In the genomic region with DNA sequence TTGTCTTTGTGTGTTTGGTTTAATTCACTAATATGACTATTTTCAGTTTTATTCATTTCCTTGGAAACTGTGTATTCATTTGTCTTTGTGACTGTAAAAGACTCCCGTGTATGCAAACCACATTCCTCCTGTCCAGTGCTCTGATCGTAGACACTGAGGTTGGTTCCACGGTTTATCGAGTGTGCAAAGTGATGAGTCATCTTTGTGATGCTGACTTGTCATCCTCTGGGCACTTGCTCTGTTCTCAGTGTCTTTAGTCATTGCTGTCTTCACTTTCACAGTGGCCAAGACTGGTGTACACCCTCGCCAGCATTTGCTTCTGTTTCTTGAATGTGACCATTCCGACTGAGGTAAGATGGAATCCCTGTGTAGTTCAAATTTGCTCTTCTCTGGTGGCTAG, we compare ENCODE assay signal across 41 mouse cellular contexts. TPM values are rescaled to one million over a fixed set of nuclear protein-coding genes. Genes with fewer than 3 reads are reported as not detected.
DNase-seq lines count a peak whose midpoint lies in the region; ATAC-seq and TF ChIP-seq lines count a peak whose summit lies in the region.
"Had no signal": no experiment of that assay in that cellular context is flagged by ENCODE, and none has a peak within 500 bp of the region (broad histone marks: within the 10 kb centered on the region; RNA-seq: fewer than 3 reads in every experiment).

No protein-coding gene starts in this region.

- in situ Hi-C loops in ES-E14 (cut with MboI; ENCODE audit: low sequenced_read_pairs in 2 of 2, unreplicated experiment in 2 of 2): no loop called here

- H3K27ac ChIP-seq in ES-E14 (ENCODE audit: insufficient read depth, low read depth, low read length, poor library complexity, severe bottlenecking): no peak overlapping the region
- H3K27ac ChIP-seq in forebrain, embryonic 10.5 days: no peak overlapping the region
- H3K27ac ChIP-seq in intestine, embryonic 16.5 days (ENCODE audit: low read length): no peak overlapping the region
- H3K27ac ChIP-seq: heart, embryonic 13.5 days; hindbrain, embryonic 10.5 days; limb, embryonic 12.5 days; midbrain, embryonic 10.5 days; stomach, embryonic 15.5 days had no signal

- H3K27me3 ChIP-seq in megakaryocyte, embryonic 14.5 days (replicated peaks): peaks cover 15% of the 10 kb centered on the region
- H3K27me3 ChIP-seq in forebrain, embryonic 10.5 days (ENCODE audit: poor library complexity, severe bottlenecking): no peaks in the 10 kb centered on the region
- H3K27me3 ChIP-seq in intestine, embryonic 16.5 days (replicated peaks; ENCODE audit: control insufficient read depth, insufficient read depth, low read length): no peaks in the 10 kb centered on the region
- H3K27me3 ChIP-seq: heart, embryonic 13.5 days; limb, embryonic 12.5 days; Patski; stomach, embryonic 15.5 days had no signal

- WGBS in forebrain, embryonic 10.5 days: 90% methylated on average over 6 of the region's 6 CpGs
- WGBS in intestine, embryonic 16.5 days: 74% methylated on average over 6 of the region's 6 CpGs

- DNase-seq in ES-E14 (ENCODE audit: low read depth, low spot score): no peak
- DNase-seq in c-Kit-negative CD71-positive TER-119-positive erythroid progenitor cells, embryonic 14.5 days (ENCODE audit: low read depth, low spot score): peak; percentile 17
- DNase-seq in forebrain, embryonic 10.5 days (ENCODE audit: extremely low spot score, low spot score): no peak
- DNase-seq in layer of hippocampus, adult 9-10 months (ENCODE audit: low spot score): no peak
- DNase-seq: adrenal gland, postnatal 10 days; cerebellum, adult 18-20 months; cerebellum, postnatal 10 days; gastrocnemius, postnatal 36 days; heart, postnatal 14 days; kidney, adult 9 months; kidney, postnatal 10 days; liver, postnatal 0 days; lung, postnatal 4 days; right cerebral cortex, postnatal 25 days; thymus, postnatal 14 days had no signal

- peaks cover 5% of the 10 kb centered on the region; the same call in 1 of the 2 replicates for H3K4me1 ChIP-seq in megakaryocyte, embryonic 14.5 days
- H3K4me1 ChIP-seq in ES-E14 (ENCODE audit: control insufficient read depth in 2 of 2, insufficient read depth in 2 of 2, low read length in 2 of 2, poor library complexity in 1 of 2): no peaks in the 10 kb centered on the region
- 0 out of 2 replicates have a peak, but pooled peaks cover 8% of the 10 kb centered on the region for H3K4me1 ChIP-seq in forebrain, embryonic 10.5 days
- no peaks in the 10 kb centered on the region for H3K4me1 ChIP-seq in intestine, embryonic 16.5 days (ENCODE audit: control insufficient read depth, insufficient read depth, low read length)
- H3K4me1 ChIP-seq: heart, embryonic 13.5 days; limb, embryonic 12.5 days; stomach, embryonic 15.5 days had no signal

- no peak for ATAC-seq in megakaryocyte, adult 5-6 weeks (ENCODE audit: poor library complexity, severe bottlenecking)
- ATAC-seq in intestine, embryonic 16.5 days: no peak
- ATAC-seq: forebrain, embryonic 14.5 days; hindbrain, embryonic 16.5 days; intestine, postnatal 0 days; liver, postnatal 0 days; lung, postnatal 0 days; midbrain, embryonic 16.5 days; Patski had no signal

- peak overlapping the region; percentile 8 for H3K4me3 ChIP-seq in megakaryocyte, embryonic 14.5 days (replicated peaks)
- no peak overlapping the region for H3K4me3 ChIP-seq in ES-E14 (ENCODE audit: insufficient read depth in 1 of 2, low read depth in 1 of 2, low read length in 2 of 2, poor library complexity in 1 of 2, severe bottlenecking in 1 of 2)
- no peak overlapping the region for H3K4me3 ChIP-seq in forebrain, embryonic 10.5 days
- no peak overlapping the region for H3K4me3 ChIP-seq in intestine, embryonic 16.5 days (ENCODE audit: low read length)
- H3K4me3 ChIP-seq: heart, embryonic 13.5 days; hindbrain, embryonic 10.5 days; limb, embryonic 12.5 days; midbrain, embryonic 10.5 days; stomach, embryonic 15.5 days had no signal

- no peaks in the 10 kb centered on the region for H3K36me3 ChIP-seq in megakaryocyte, embryonic 14.5 days (replicated peaks; ENCODE audit: low read length)
- H3K36me3 ChIP-seq in ES-E14 (ENCODE audit: control insufficient read depth, insufficient read depth, low read length, poor library complexity, severe bottlenecking): no peaks in the 10 kb centered on the region
- no peaks in the 10 kb centered on the region for H3K36me3 ChIP-seq in forebrain, embryonic 10.5 days (replicated peaks)
- no peaks in the 10 kb centered on the region for H3K36me3 ChIP-seq in intestine, embryonic 16.5 days (ENCODE audit: control insufficient read depth, insufficient read depth, low read length)
- H3K36me3 ChIP-seq: heart, embryonic 13.5 days; hindbrain, embryonic 10.5 days; limb, embryonic 12.5 days; midbrain, embryonic 10.5 days; stomach, embryonic 15.5 days had no signal

- H3K4me2 ChIP-seq in intestine, embryonic 16.5 days (ENCODE audit: low read depth, low read length): no peak overlapping the region
- H3K4me2 ChIP-seq: heart, embryonic 13.5 days; limb, embryonic 12.5 days; liver, embryonic 11.5 days; stomach, embryonic 15.5 days had no signal

- H3K9ac ChIP-seq in ES-E14 (ENCODE audit: insufficient read depth, low read depth, low read length, poor library complexity, severe bottlenecking): no peak overlapping the region
- H3K9ac ChIP-seq in intestine, embryonic 16.5 days (ENCODE audit: low read depth, low read length): no peak overlapping the region
- H3K9ac ChIP-seq: heart, embryonic 13.5 days; limb, embryonic 12.5 days; liver, postnatal 0 days; stomach, embryonic 15.5 days had no signal

- no peaks in the 10 kb centered on the region for H3K9me3 ChIP-seq in megakaryocyte, embryonic 14.5 days
- H3K9me3 ChIP-seq in ES-E14 (ENCODE audit: control insufficient read depth, insufficient read depth, low read depth, low read length): no peaks in the 10 kb centered on the region
- no peaks in the 10 kb centered on the region for H3K9me3 ChIP-seq in forebrain, embryonic 10.5 days
- H3K9me3 ChIP-seq in intestine, embryonic 16.5 days (ENCODE audit: control insufficient read depth, low read length): no peaks in the 10 kb centered on the region
- H3K9me3 ChIP-seq: heart, embryonic 13.5 days; hindbrain, embryonic 10.5 days; limb, embryonic 12.5 days; midbrain, embryonic 10.5 days; stomach, embryonic 15.5 days had no signal

TF ChIP-seq in ES-E14, 5 proteins besides CTCF, POLR2A, EP300 and RAD21:
- TF ChIP-seq HCFC1 (IDR thresholded peaks at IDR 0.05; ENCODE audit: borderline replicate concordance, insufficient read depth, low read length) (no peak), MAFK (IDR thresholded peaks at IDR 0.05; ENCODE audit: insufficient read depth, low read depth, low read length) (peak; percentile 42; the same call in 1 of the 2 replicates)

RNA-seq across cellular contexts. Expression of a gene that starts 7.9 kb away (rescaled TPM):
- polyA plus RNA-seq in megakaryocyte, embryonic 14.5 days (2012; ENCODE audit: insufficient read depth, low replicate concordance): 3.7 TPM in 1 of 2 replicates, not detected in the other
- total RNA-seq in megakaryocyte, adult 5-6 weeks (2015): not detected in 2 replicates
- not detected in 2 replicates for total RNA-seq in megakaryocyte, adult 5-6 weeks (2017)
- not detected in 2 replicates for total RNA-seq in ES-E14 (2012; rRNA removed)
- not detected in 2 replicates for polyA plus RNA-seq in forebrain, embryonic 10.5 days (2016; fragmentation: Nextera tagmentation; extraction: Ambion mirVana)
- not detected in 2 replicates for polyA plus RNA-seq in intestine, embryonic 16.5 days (2015; fragmentation: Nextera tagmentation; extraction: Ambion mirVana)
- total RNA-seq: adrenal gland, postnatal 10 days; common myeloid progenitor, adult 5-6 weeks; gastrocnemius, adult 18-20 months; gastrocnemius, postnatal 36 days; heart, adult 8-10 months; heart, postnatal 14 days; layer of hippocampus, postnatal 10 days; left cerebral cortex, adult 18-20 months; left cerebral cortex, postnatal 25 days; neutrophil, adult 5-6 weeks had no signal
- polyA plus RNA-seq: embryonic facial prominence, embryonic 14.5 days; forebrain, embryonic 14.5 days; hindbrain, embryonic 10.5 days; hindbrain, embryonic 16.5 days; intestine, postnatal 0 days; large intestine, adult 2 months; limb, embryonic 12.5 days; liver, embryonic 11.5 days; liver, postnatal 0 days; lung, postnatal 0 days; midbrain, embryonic 10.5 days; midbrain, embryonic 16.5 days; neural tube, embryonic 11.5 days; Patski; stomach, embryonic 15.5 days; urinary bladder, adult 2 months had no signal

RNA-seq across cellular contexts. Expression of a gene that starts 11.1 kb away (rescaled TPM):
- not detected in 2 replicates for polyA plus RNA-seq in megakaryocyte, embryonic 14.5 days (2012; ENCODE audit: insufficient read depth, low replicate concordance)
- not detected in 2 replicates for total RNA-seq in megakaryocyte, adult 5-6 weeks (2015)
- not detected in 2 replicates for total RNA-seq in megakaryocyte, adult 5-6 weeks (2017)
- total RNA-seq in ES-E14 (2012; rRNA removed): 2.3 and 2.7 TPM in 2 replicates
- 1.0 and 1.9 TPM in 2 replicates for polyA plus RNA-seq in forebrain, embryonic 10.5 days (2016; fragmentation: Nextera tagmentation; extraction: Ambion mirVana)
- 8.5 and 10.4 TPM in 2 replicates for polyA plus RNA-seq in intestine, embryonic 16.5 days (2015; fragmentation: Nextera tagmentation; extraction: Ambion mirVana)
- total RNA-seq: common myeloid progenitor, adult 5-6 weeks; gastrocnemius, adult 18-20 months; gastrocnemius, postnatal 36 days; heart, postnatal 14 days; neutrophil, adult 5-6 weeks had no signal
- polyA plus RNA-seq: limb, embryonic 12.5 days; liver, postnatal 0 days; Patski had no signal

RNA-seq across cellular contexts. Expression of a gene that starts 17.7 kb away (rescaled TPM):
- not detected in 2 replicates for polyA plus RNA-seq in megakaryocyte, embryonic 14.5 days (2012; ENCODE audit: insufficient read depth, low replicate concordance)
- total RNA-seq in megakaryocyte, adult 5-6 weeks (2015): not detected in 2 replicates
- total RNA-seq in megakaryocyte, adult 5-6 weeks (2017): not detected in 2 replicates
- total RNA-seq in ES-E14 (2012; rRNA removed): not detected in 2 replicates
- polyA plus RNA-seq in forebrain, embryonic 10.5 days (2016; fragmentation: Nextera tagmentation; extraction: Ambion mirVana): not detected in 2 replicates
- not detected in 2 replicates for polyA plus RNA-seq in intestine, embryonic 16.5 days (2015; fragmentation: Nextera tagmentation; extraction: Ambion mirVana)
- total RNA-seq: adrenal gland, postnatal 10 days; common myeloid progenitor, adult 5-6 weeks; gastrocnemius, adult 18-20 months; gastrocnemius, postnatal 36 days; heart, adult 8-10 months; heart, postnatal 14 days; layer of hippocampus, postnatal 10 days; left cerebral cortex, adult 18-20 months; left cerebral cortex, postnatal 25 days; neutrophil, adult 5-6 weeks had no signal
- polyA plus RNA-seq: forebrain, embryonic 14.5 days; heart, embryonic 13.5 days; hindbrain, embryonic 10.5 days; hindbrain, embryonic 16.5 days; intestine, postnatal 0 days; large intestine, adult 2 months; limb, embryonic 12.5 days; liver, embryonic 11.5 days; liver, postnatal 0 days; lung, postnatal 0 days; midbrain, embryonic 10.5 days; midbrain, embryonic 16.5 days; neural tube, embryonic 11.5 days; Patski; stomach, embryonic 15.5 days; urinary bladder, adult 2 months had no signal

RNA-seq across cellular contexts. Expression of a gene that starts 24.2 kb away (rescaled TPM):
- polyA plus RNA-seq in megakaryocyte, embryonic 14.5 days (2012; ENCODE audit: insufficient read depth, low replicate concordance): not detected in 2 replicates
- not detected in 2 replicates for total RNA-seq in megakaryocyte, adult 5-6 weeks (2015)
- total RNA-seq in megakaryocyte, adult 5-6 weeks (2017): not detected in 2 replicates
- total RNA-seq in ES-E14 (2012; rRNA removed): not detected in 2 replicates
- not detected in 2 replicates for polyA plus RNA-seq in forebrain, embryonic 10.5 days (2016; fragmentation: Nextera tagmentation; extraction: Ambion mirVana)
- polyA plus RNA-seq in intestine, embryonic 16.5 days (2015; fragmentation: Nextera tagmentation; extraction: Ambion mirVana): not detected in 2 replicates
- total RNA-seq: adrenal gland, postnatal 10 days; common myeloid progenitor, adult 5-6 weeks; gastrocnemius, adult 18-20 months; gastrocnemius, postnatal 36 days; heart, adult 8-10 months; heart, postnatal 14 days; layer of hippocampus, postnatal 10 days; left cerebral cortex, adult 18-20 months; left cerebral cortex, postnatal 25 days; neutrophil, adult 5-6 weeks had no signal
- polyA plus RNA-seq: forebrain, embryonic 14.5 days; hindbrain, embryonic 10.5 days; hindbrain, embryonic 16.5 days; intestine, postnatal 0 days; large intestine, adult 2 months; limb, embryonic 12.5 days; liver, embryonic 11.5 days; liver, postnatal 0 days; lung, postnatal 0 days; midbrain, embryonic 10.5 days; midbrain, embryonic 16.5 days; neural tube, embryonic 11.5 days; Patski; stomach, embryonic 15.5 days had no signal

RNA-seq across cellular contexts. Expression of a gene that starts 38.1 kb away (rescaled TPM):
- not detected in 2 replicates for polyA plus RNA-seq in megakaryocyte, embryonic 14.5 days (2012; ENCODE audit: insufficient read depth, low replicate concordance)
- not detected in 2 replicates for total RNA-seq in megakaryocyte, adult 5-6 weeks (2015)
- not detected in 2 replicates for total RNA-seq in megakaryocyte, adult 5-6 weeks (2017)
- total RNA-seq in ES-E14 (2012; rRNA removed): not detected in 2 replicates
- not detected in 2 replicates for polyA plus RNA-seq in forebrain, embryonic 10.5 days (2016; fragmentation: Nextera tagmentation; extraction: Ambion mirVana)
- polyA plus RNA-seq in intestine, embryonic 16.5 days (2015; fragmentation: Nextera tagmentation; extraction: Ambion mirVana): not detected in 2 replicates
- total RNA-seq: adrenal gland, postnatal 10 days; common myeloid progenitor, adult 5-6 weeks; gastrocnemius, adult 18-20 months; gastrocnemius, postnatal 36 days; heart, adult 8-10 months; heart, postnatal 14 days; neutrophil, adult 5-6 weeks had no signal
- polyA plus RNA-seq: embryonic facial prominence, embryonic 14.5 days; forebrain, embryonic 14.5 days; heart, embryonic 13.5 days; hindbrain, embryonic 10.5 days; hindbrain, embryonic 16.5 days; intestine, postnatal 0 days; large intestine, adult 2 months; limb, embryonic 12.5 days; liver, embryonic 11.5 days; liver, postnatal 0 days; lung, postnatal 0 days; midbrain, embryonic 10.5 days; midbrain, embryonic 16.5 days; neural tube, embryonic 11.5 days; Patski; stomach, embryonic 15.5 days; urinary bladder, adult 2 months had no signal
